Mouse (Mus musculus) small intestine, adult 2 months (tissue): Measurements from ENCODE around the gene Heg1.

Experiments used
- CTCF ChIP-seq: fragments of 200-500 bp; IDR thresholded peaks from 2 replicates; pipeline ENCODE4 v1.5.1; 2012; ENCODE audit warnings: low read depth, mild to moderate bottlenecking, control low read depth, inconsistent platforms, low read length, moderate library complexity, mixed read lengths; ENCODE audit not compliant: insufficient replicate concordance, insufficient read length; ENCODE audit errors: extremely low read depth
- POLR2A ChIP-seq: fragments of 200-500 bp; IDR thresholded peaks from 2 replicates; pipeline ENCODE4 v1.6.1; 2012; ENCODE audit warnings: low read depth, mild to moderate bottlenecking, control low read depth, inconsistent platforms, low read length, moderate library complexity

- TF ChIP-seq CTCF (no peak), POLR2A (no peak)
Measured at GRCm38 (mm10) chr16:33676347-33677312, 7.5 kb upstream of the Heg1 start.
